Mouse (Mus musculus): Measurements from ENCODE around the gene Aldh2. TPM values are rescaled to one million over a fixed set of nuclear protein-coding genes. Genes with fewer than 3 reads are reported as not detected.
"Not testable (repeated sequence)": the region's sequence is repeated elsewhere in the genome, so short reads cannot be mapped to it uniquely, and the experiment has no call there.

Aldh2 gene
- total RNA-seq (2014; rRNA removed) (104 TPM in 2 replicates), polyA plus RNA-seq (2015; fragmentation: Nextera tagmentation; extraction: Ambion mirVana) (139 and 147 TPM in 2 replicates)

GRCm38 (mm10) chr5:121593451-121594401 lies at the start of gene Aldh2:
TSS of gene Aldh2 (minus strand) at chr5:121593824.
- H3K9ac ChIP-seq (replicated peaks; ENCODE audit: low read length, poor library complexity, severe bottlenecking), result peak within 1 kb of the TSS; percentile 45
- H3K27me3 ChIP-seq (ENCODE audit: insufficient read depth, low read length), result no peaks in the 10 kb centered on the region
- TF ChIP-seq CTCF (IDR thresholded peaks at IDR 0.05), result peak; percentile 49
- 2% methylated on average over 41 of the region's 47 CpGs for WGBS
- H3K4me3 ChIP-seq (ENCODE audit: low read depth, low read length), result peak within 1 kb of the TSS; percentile 53
- H3K4me1 ChIP-seq (ENCODE audit: insufficient read depth, low read length), result 0 out of 2 replicates have a peak, but pooled peaks cover 3% of the 10 kb centered on the region
- no peaks in the 10 kb centered on the region for H3K9me3 ChIP-seq (ENCODE audit: low read length)
- H3K4me2 ChIP-seq (ENCODE audit: low read depth, low read length, poor library complexity, severe bottlenecking), result peak within 1 kb of the TSS; percentile 93
- DNase-seq (ENCODE audit: low spot score) (peak; percentile 90), ATAC-seq (ENCODE audit: low FRiP score) (peak; percentile 84)
- H3K36me3 ChIP-seq (ENCODE audit: insufficient read depth, low read length), result no peaks in the 10 kb centered on the region
- peak within 1 kb of the TSS; percentile 71 for H3K27ac ChIP-seq (ENCODE audit: low read depth, low read length)

GRCm38 (mm10) chr5:121639601-121640000 lies 46.0 kb upstream of the Aldh2 start:
- no peak for DNase-seq (ENCODE audit: low spot score)
- Histone ChIP-seq H3K4me3 (ENCODE audit: low read depth, low read length) (no peak overlapping the region), H3K9me3 (ENCODE audit: low read length) (no peaks in the 10 kb centered on the region), H3K36me3 (ENCODE audit: insufficient read depth, low read length) (no peaks in the 10 kb centered on the region), H3K4me1 (ENCODE audit: insufficient read depth, low read length) (no peaks in the 10 kb centered on the region), H3K4me2 (ENCODE audit: low read depth, low read length, poor library complexity, severe bottlenecking) (no peak overlapping the region), H3K9ac (replicated peaks; ENCODE audit: low read length, poor library complexity, severe bottlenecking) (no peak overlapping the region), H3K27ac (ENCODE audit: low read depth, low read length) (no peak overlapping the region), H3K27me3 (ENCODE audit: insufficient read depth, low read length) (no peaks in the 10 kb centered on the region)
- TF ChIP-seq CTCF (IDR thresholded peaks at IDR 0.05), result no peak
- ATAC-seq (ENCODE audit: low FRiP score), result no peak
- 91% methylated on average over 9 of the region's 9 CpGs for WGBS

- no peak for DNase-seq (ENCODE audit: low spot score)
- no peak overlapping the region for H3K9ac ChIP-seq (replicated peaks; ENCODE audit: low read length, poor library complexity, severe bottlenecking)
- H3K9me3 ChIP-seq (ENCODE audit: low read length), result no peaks in the 10 kb centered on the region
- H3K36me3 ChIP-seq (ENCODE audit: insufficient read depth, low read length), result no peaks in the 10 kb centered on the region
- H3K27ac ChIP-seq (ENCODE audit: low read depth, low read length), result no peak overlapping the region
- WGBS, result 83% methylated on average over 6 of the region's 6 CpGs
- no peak overlapping the region for H3K4me2 ChIP-seq (ENCODE audit: low read depth, low read length, poor library complexity, severe bottlenecking)
- no peaks in the 10 kb centered on the region for H3K4me1 ChIP-seq (ENCODE audit: insufficient read depth, low read length)
- TF ChIP-seq CTCF (IDR thresholded peaks at IDR 0.05), result no peak
- H3K27me3 ChIP-seq (ENCODE audit: insufficient read depth, low read length), result no peaks in the 10 kb centered on the region
- no peak overlapping the region for H3K4me3 ChIP-seq (ENCODE audit: low read depth, low read length)
- ATAC-seq (ENCODE audit: low FRiP score), result no peak
Measured at GRCm38 (mm10) chr5:121637296-121637695, 43.7 kb upstream of the Aldh2 start.

- no peaks in the 10 kb centered on the region for H3K4me1 ChIP-seq (ENCODE audit: insufficient read depth, low read length)
- 91% methylated on average over 5 of the region's 5 CpGs for whole genome bisulfite sequencing
- H3K27me3 ChIP-seq (ENCODE audit: insufficient read depth, low read length), result no peaks in the 10 kb centered on the region
- DNase-seq (ENCODE audit: low spot score) (no peak), ATAC-seq (ENCODE audit: low FRiP score) (no peak)
- H3K4me3 ChIP-seq (ENCODE audit: low read depth, low read length), result no peak overlapping the region
- no peak for TF ChIP-seq CTCF (IDR thresholded peaks at IDR 0.05)
- H3K4me2 ChIP-seq (ENCODE audit: low read depth, low read length, poor library complexity, severe bottlenecking), result no peak overlapping the region
- H3K9me3 ChIP-seq (ENCODE audit: low read length), result no peaks in the 10 kb centered on the region
- no peaks in the 10 kb centered on the region for H3K36me3 ChIP-seq (ENCODE audit: insufficient read depth, low read length)
- H3K9ac ChIP-seq (replicated peaks; ENCODE audit: low read length, poor library complexity, severe bottlenecking), result no peak overlapping the region
- H3K27ac ChIP-seq (ENCODE audit: low read depth, low read length), result no peak overlapping the region
Measured at GRCm38 (mm10) chr5:121634668-121635067, 41.0 kb upstream of the Aldh2 start.

GRCm38 (mm10) chr5:121632804-121633203 lies 39.2 kb upstream of the Aldh2 start:
- Histone ChIP-seq H3K27ac (ENCODE audit: low read depth, low read length) (no peak overlapping the region), H3K4me3 (ENCODE audit: low read depth, low read length) (no peak overlapping the region), H3K36me3 (ENCODE audit: insufficient read depth, low read length) (no peaks in the 10 kb centered on the region), H3K9ac (replicated peaks; ENCODE audit: low read length, poor library complexity, severe bottlenecking) (no peak overlapping the region), H3K9me3 (ENCODE audit: low read length) (no peaks in the 10 kb centered on the region), H3K27me3 (ENCODE audit: insufficient read depth, low read length) (no peaks in the 10 kb centered on the region), H3K4me2 (ENCODE audit: low read depth, low read length, poor library complexity, severe bottlenecking) (no peak overlapping the region), H3K4me1 (ENCODE audit: insufficient read depth, low read length) (no peaks in the 10 kb centered on the region)
- ATAC-seq (ENCODE audit: low FRiP score) (no peak), DNase-seq (ENCODE audit: low spot score) (no peak)
- TF ChIP-seq CTCF (IDR thresholded peaks at IDR 0.05), result no peak
- 26% methylated on average over 3 of the region's 3 CpGs for WGBS

- H3K9me3 ChIP-seq (ENCODE audit: low read length); H3K9ac ChIP-seq (replicated peaks; ENCODE audit: low read length, poor library complexity, severe bottlenecking); H3K27me3 ChIP-seq (ENCODE audit: insufficient read depth, low read length); H3K4me1 ChIP-seq (ENCODE audit: insufficient read depth, low read length); ATAC-seq (ENCODE audit: low FRiP score); DNase-seq (ENCODE audit: low spot score); H3K4me3 ChIP-seq (ENCODE audit: low read depth, low read length); H3K27ac ChIP-seq (ENCODE audit: low read depth, low read length); H3K36me3 ChIP-seq (ENCODE audit: insufficient read depth, low read length); H3K4me2 ChIP-seq (ENCODE audit: low read depth, low read length, poor library complexity, severe bottlenecking): not testable (repeated sequence)
- WGBS, result 55% methylated on average over 8 of the region's 9 CpGs
Measured at GRCm38 (mm10) chr5:121631106-121631647, 37.6 kb upstream of the Aldh2 start.

Data from midbrain, postnatal 0 days (tissue).